Mouse (Mus musculus) left cerebral cortex, adult 18-20 months (tissue): ENCODE results near the gene Rxfp2. TPM values are rescaled to one million over a fixed set of nuclear protein-coding genes. Genes with fewer than 3 reads are reported as not detected.
A peak's percentile ranks its signal among the peaks of the same experiment; 100 is the strongest.

ENCODE experiments used
- DNase-seq, 2 experiments: peaks; one replicate each; pipeline ENCODE4 v3.0.0; 2021 to 2022; ENCODE audit warnings: low spot score in 2 of 2, mixed read lengths in 1 of 2
- total RNA-seq, 2 experiments: library from RNA; stranded (reverse); gene quantifications; 2 replicates each; pipeline ENCODE4 v1.2.3; 2021

The Rxfp2 gene
- total RNA-seq, 2 experiments from 2014 or later: 1.1 to 1.2 TPM

- DNase-seq: no peak
Observed at GRCm38 (mm10) chr5:150114007-150114406, 95.5 kb downstream of the Rxfp2 start.

- DNase-seq: no peak
Observed at GRCm38 (mm10) chr5:150114778-150115177, 96.3 kb downstream of the Rxfp2 start.

GRCm38 (mm10) chr5:150115271-150116092 is 97.0 kb downstream of the Rxfp2 start:
- DNase-seq: no peak

GRCm38 (mm10) chr5:150116216-150116905 is 97.9 kb downstream of the Rxfp2 start:
- no peak for DNase-seq

- DNase-seq: no peak
Observed at GRCm38 (mm10) chr5:150116906-150117216, 98.4 kb downstream of the Rxfp2 start.

- no peak for DNase-seq
Observed at GRCm38 (mm10) chr5:150118124-150118454, 99.6 kb downstream of the Rxfp2 start.

- peak; percentile 95 to 97 for DNase-seq
Observed at GRCm38 (mm10) chr5:150118455-150119241, 100.2 kb downstream of the Rxfp2 start, which contains the start of gene Fry. TSS of gene Fry (plus strand) at chr5:150118645.

GRCm38 (mm10) chr5:150120676-150121075 is 102.2 kb downstream of the Rxfp2 start:
- DNase-seq: no peak

GRCm38 (mm10) chr5:150122095-150122494 is 103.6 kb downstream of the Rxfp2 start:
- no peak for DNase-seq

GRCm38 (mm10) chr5:150122571-150122970 is 104.1 kb downstream of the Rxfp2 start:
- DNase-seq: peak; percentile 50 to 59

- no peak for DNase-seq
Observed at GRCm38 (mm10) chr5:150125920-150126319, 107.4 kb downstream of the Rxfp2 start.

- no peak for DNase-seq
Observed at GRCm38 (mm10) chr5:150128432-150128831, 110.0 kb downstream of the Rxfp2 start.

- no peak for DNase-seq
Observed at GRCm38 (mm10) chr5:150130144-150130543, 111.7 kb downstream of the Rxfp2 start.

- no peak for DNase-seq
Observed at GRCm38 (mm10) chr5:150131166-150131565, 112.7 kb downstream of the Rxfp2 start.

Other genes with a start within 250 kb of the Rxfp2 start
- 100 to 1,000 TPM; 164 to 168 TPM for gene Fry, start 100.0 kb downstream of the Rxfp2 start, total RNA-seq